Mouse (Mus musculus): ENCODE measurements around the gene Glo1.

DNA sequence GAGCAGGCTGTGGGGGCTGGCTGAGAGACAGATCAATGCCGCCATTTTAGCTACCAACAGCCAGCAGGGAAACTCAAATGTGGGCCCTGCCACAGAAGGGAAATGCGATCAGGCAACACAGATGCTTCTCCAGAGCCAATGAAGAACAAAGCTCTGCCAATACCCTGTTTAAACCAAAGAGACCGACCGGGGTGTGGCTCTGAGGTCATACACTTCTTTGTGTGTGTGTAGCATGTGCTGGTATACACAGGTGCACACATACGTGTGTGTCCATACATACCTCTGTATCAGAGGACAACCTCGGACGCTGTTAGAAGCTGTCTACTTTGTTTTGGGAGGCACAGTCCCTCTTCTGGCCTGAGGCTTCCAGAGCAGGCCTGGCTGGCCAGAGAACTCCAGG, 19.3 kb downstream of the Glo1 start:
- TF ChIP-seq MAX (IDR thresholded peaks at IDR 0.05; ENCODE audit: low read depth) (no peak), USF1 (IDR thresholded peaks at IDR 0.05; ENCODE audit: low read depth) (no peak), MYOG (IDR thresholded peaks at IDR 0.05; ENCODE audit: control insufficient read depth in 1 of 3, insufficient read depth in 1 of 3, insufficient read length in 2 of 3, low read depth in 2 of 3) (no peak), POLR2A (IDR thresholded peaks at IDR 0.05; ENCODE audit: insufficient read length, low read depth) (no peak), TCF12 (IDR thresholded peaks at IDR 0.05; ENCODE audit: insufficient read depth, poor library complexity, severe bottlenecking) (no peak), POLR2AphosphoS2 (IDR thresholded peaks at IDR 0.05; ENCODE audit: insufficient read length, low read depth) (no peak), REST (IDR thresholded peaks at IDR 0.05; ENCODE audit: insufficient read depth, insufficient read length) (no peak), CEBPB (IDR thresholded peaks at IDR 0.05; ENCODE audit: insufficient read depth, poor library complexity, severe bottlenecking) (no peak)

All from myocyte (in vitro differentiated cells).